Mouse (Mus musculus) brain, adult 2 months (tissue): ENCODE measurements around the gene Shd.

Source experiments
- DNase-seq: peaks from one replicate; pipeline ENCODE4 v3.0.0; 2011; ENCODE audit warnings: low read depth, low spot score

Gene Shd

DNA sequence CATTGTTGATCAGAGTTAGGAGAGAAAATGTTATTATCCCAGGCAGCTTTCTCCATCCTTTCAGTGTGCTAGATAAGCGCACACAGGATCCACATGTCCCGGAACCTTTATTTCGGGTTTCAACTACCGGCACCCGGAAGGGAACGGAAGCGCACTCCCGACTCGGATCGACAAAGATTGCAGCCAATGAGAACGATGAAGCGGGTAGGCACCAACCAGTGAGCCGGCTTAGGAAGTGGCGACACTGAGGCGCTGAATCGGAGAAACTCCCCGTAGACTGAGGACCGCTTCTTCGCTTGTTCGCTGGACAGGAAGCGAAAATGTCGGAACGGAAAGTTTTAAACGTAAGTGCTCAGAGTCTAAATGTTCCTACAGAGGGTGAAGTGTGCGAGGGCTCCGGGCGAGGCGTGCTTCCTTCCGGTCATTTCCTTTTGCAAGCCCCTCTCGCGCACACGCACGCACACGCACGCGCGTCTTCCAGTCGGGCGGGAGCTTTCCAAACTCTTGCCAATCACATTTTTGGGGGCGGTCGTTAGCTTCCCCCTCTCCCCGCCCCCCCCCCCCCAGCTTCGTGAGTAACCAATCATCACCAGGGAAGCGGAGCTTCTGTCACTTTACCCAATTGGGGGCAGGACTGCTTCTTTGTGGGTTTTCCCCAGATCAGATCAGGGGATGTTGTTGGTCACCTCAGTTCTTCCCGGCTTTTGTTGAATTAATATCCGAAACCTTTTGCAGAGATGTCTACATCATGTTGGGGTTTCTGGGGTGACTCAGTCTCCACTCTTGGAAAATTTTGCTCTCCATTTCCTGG, 11.1 kb upstream of the Shd start, which contains the start of gene Yju2:
Gene Yju2 (plus strand): TSS at position 182 of the 811 bp plus-strand sequence.
- peak; percentile 99 for DNase-seq

- DNase-seq: no peak
Observed at GRCm38 (mm10) chr17:55959946-55960740, 10.1 kb upstream of the Shd start.

- DNase-seq: no peak
Observed at GRCm38 (mm10) chr17:55960791-55961190, 9.5 kb upstream of the Shd start.

DNA sequence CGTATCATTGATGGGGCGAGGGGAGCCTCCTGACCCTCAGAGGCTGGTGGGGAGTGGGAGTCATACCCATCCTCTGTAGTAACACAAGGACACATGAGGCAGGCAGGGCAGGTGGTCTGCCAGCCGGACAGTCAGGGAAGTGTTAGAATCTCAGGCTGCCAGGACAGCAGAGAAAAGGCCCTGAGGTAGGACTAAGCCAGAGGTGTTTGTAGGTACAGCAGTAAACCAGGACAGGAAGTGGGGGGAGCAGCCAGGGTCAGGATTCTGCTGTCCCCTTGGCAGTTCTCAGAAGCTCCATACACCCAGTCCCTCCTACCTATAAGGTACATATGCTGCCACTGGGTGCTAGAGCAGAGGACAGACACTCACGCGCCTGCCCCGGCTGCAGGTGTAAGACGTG, 8.6 kb upstream of the Shd start:
- DNase-seq: no peak

- no peak for DNase-seq
Observed at GRCm38 (mm10) chr17:55963171-55963570, 7.1 kb upstream of the Shd start.

DNA sequence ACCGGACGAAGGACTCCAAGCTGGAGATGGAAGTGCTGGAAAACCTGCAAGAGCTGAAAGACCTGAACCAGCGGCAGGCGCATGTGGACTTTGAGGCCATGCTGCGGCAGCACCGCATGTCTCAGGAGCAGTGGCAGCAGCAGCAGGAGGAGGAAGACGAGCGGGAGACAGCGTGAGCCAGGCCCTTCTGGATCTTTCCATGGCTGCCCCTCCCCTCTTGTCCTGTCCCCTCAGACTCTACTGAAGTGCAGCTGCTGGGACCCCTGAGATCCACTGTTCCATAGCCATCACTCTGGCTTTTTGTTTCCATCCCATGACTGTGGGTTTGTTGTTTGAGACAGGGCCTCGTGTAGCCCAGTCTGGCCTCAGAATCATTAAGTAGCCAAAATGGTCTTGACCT, 5.8 kb upstream of the Shd start:
- no peak for DNase-seq

DNA sequence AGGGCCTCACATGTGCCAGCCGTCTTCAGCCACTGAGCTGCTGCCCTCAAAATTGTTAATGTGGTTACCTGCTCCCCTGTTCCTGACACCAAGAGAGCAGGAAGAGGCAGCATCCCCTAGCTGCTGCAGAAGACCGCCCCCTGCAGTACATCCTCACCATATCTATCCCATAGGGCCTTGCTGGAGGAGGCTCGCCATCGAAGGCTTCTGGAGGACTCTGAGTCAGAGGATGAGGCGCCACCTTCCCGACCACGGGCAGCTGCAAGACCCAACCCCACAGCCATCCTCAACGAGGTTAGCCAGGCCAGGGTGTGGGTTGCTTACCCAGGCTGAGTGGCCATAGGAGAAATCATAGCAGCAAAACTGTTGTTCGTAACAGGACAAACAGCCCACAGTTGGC, 5.3 kb upstream of the Shd start:
- DNase-seq: no peak

- DNase-seq: peak; percentile 42
Observed at GRCm38 (mm10) chr17:55967186-55967585, 3.1 kb upstream of the Shd start.

DNA sequence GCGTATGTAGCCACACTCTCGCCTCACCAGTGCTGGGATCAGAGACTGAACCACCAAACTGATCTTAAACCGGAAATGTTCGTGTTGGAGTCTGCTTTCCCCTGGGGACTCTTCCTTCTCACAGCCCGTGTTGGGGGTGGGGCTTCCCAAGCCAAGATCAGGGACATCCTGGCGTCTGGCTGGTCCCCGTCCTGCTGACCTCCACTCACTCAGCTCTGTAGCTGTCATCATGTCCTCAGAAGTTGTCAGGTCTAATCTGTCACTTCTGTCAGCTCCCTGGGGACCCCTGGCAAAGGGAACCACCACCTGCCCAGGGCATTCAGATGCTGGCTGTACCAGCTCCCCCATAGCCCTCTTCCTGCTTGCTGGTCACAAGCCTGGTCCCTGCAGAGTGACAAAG, 2.1 kb upstream of the Shd start:
- DNase-seq: no peak

- peak; percentile 64 for DNase-seq
Observed at GRCm38 (mm10) chr17:55969560-55969959, 707 bp upstream of the Shd start.

- no peak for DNase-seq
Observed at GRCm38 (mm10) chr17:55971453-55971852, 1.2 kb downstream of the Shd start.

DNA sequence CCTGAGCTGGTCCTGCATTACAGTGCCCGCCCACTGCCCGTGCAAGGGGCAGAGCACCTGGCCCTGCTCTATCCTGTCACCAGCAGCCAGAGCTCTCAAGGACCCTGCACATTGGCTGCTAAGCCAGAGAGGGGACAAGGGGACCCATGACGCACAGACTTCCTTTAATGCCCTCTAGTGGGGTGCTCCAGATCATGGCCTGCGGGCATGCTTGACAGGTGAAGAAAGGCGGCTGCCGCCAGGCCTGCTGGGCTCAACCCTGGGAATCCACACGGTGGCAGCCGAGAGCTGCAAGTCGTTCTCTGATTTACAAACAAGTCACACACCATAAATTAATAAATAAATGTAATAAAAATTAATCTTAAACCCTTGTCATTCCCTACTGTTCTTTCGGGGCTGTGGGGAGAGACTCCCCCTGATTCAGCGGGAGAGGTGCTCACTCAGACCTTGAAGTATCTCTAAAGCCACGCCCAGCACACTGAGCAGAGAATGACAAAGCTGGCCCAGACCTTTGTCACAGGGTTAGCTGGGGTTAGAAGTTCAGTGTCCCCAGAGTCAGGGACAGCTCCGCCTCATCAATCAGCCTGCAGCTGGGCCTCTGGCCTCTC, 6.1 kb downstream of the Shd start:
- peak; percentile 91 for DNase-seq

GRCm38 (mm10) chr17:55977301-55977700, 7.0 kb downstream of the Shd start:
- DNase-seq: no peak

DNA sequence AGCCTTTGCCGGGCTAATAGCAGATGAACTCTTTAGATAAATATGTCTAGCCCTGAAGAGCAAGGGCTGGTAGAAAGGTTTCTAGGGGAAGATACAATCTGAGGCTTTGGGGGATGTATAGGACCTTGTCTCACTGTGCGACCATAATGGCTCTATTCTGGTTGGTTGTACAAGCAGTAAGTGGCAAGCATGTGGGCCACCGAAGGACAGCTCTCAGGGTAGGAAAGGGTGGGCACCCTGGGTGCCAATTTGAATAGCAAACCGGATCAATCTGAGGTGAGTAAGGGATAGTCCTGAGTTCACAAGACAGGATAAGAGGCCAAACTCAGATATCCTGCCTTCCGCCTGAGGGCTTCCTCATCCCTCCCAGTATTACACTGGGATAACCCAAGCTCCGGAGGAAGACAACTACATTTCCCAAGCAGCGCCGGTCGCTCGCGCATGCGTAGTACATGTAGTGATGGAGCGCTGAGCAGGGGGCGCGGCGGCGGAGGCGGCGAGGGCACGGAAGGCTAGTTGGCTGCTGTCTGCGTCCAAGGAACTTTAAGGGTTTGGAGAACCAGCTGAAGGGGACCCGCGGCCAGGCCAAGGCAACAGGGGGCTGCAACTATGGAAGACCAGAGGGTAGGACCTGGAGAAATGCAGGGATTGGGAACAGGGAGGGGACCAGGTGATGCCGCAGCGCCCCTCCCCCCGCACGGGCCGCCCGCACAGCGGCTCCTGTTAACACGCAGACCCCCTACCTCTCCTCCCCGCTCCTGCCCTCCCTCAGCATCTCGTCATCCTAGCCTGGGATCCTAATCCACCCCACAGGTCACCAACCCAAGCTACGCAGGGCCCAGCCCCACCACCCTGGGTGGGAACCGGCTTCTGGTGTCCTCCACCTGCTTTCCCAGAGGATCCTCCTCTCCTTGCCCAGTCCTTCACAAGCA, 16.0 kb downstream of the Shd start, which contains the start of gene Fsd1:
Gene Fsd1 (plus strand): TSS at position 480 of the 932 bp plus-strand sequence.
- DNase-seq: peak; percentile 90

- no peak for DNase-seq
Observed at GRCm38 (mm10) chr17:55990278-55990898, 20.1 kb downstream of the Shd start.

GRCm38 (mm10) chr17:55996007-55996406, 25.7 kb downstream of the Shd start:
- DNase-seq: no peak

DNA sequence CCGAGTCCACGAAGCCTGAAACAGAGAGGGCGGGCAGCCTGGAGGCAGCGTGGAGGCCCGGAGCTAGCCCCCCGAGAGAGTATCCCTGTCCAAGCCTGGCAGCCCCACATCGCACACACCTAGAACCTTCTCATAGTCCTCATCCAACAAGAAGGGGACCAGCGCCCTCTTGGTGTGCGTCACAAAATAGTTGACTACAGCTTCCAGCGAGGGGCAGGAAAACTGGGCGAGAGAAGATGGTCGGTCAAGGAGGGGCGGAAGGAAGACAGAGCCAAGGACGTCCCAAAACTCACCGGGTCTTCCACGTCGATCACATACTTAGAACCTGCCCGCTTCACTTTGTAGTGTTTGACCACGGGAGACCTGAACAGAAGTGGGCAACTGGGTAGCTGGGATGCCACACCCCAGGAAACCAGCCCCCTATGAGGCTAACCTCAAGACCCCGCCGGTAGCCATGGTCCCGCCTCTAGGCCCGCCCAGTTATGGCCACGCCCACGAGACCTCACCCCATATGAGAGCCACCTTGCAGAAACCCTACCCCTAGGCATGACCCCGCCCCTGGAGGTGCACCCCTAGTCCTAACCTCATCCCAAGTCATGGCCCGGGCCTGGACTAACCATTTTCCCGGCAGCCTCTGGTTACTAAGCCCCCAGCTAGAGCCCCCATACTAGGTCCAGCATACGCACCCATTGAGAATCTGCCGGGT, 29.7 kb downstream of the Shd start:
- no peak for DNase-seq

- DNase-seq: peak; percentile 63
Observed at GRCm38 (mm10) chr17:56003000-56003399, 32.7 kb downstream of the Shd start.

- DNase-seq: peak; percentile 96
Observed at GRCm38 (mm10) chr17:56005415-56006061, 35.3 kb downstream of the Shd start, which contains the start of the genes Stap2 and Mpnd. TSS of gene Stap2 (minus strand) at chr17:56005584. TSS of gene Mpnd (plus strand) at chr17:56005711.
